Mouse (Mus musculus): ENCODE measurements around the gene Evi5. TPM values are rescaled to one million over a fixed set of nuclear protein-coding genes. Genes with fewer than 3 reads are reported as not detected.
"Not testable (repeated sequence)": the region's sequence is repeated elsewhere in the genome, so short reads cannot be mapped to it uniquely, and the experiment has no call there.

Evi5 gene
- total and polyA plus RNA-seq, 2 experiments from 2014 or later: 57.7 to 60.1 TPM

DNA sequence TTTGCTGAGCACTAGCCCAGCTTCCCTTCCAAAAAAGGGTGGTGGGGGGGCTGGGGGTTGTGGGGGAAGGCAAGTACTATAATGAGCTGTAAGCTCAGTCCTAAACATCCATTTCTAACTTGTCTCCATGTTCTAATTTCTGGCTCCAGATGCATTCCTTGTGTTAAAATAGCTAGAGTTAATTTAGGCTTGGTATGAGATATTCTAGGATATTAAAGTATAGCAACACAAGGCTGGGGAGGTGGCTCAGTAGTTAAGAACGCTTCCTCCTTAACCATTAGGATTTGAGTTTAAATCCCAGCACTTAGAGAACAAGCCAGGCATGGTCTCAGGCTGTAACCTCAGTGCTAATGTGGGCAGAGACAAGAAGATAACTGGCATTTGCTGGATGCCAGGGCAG lies 21.4 kb upstream of the Evi5 start:
- H3K4me1 ChIP-seq (ENCODE audit: insufficient read depth, low read length): no peaks in the 10 kb centered on the region
- no peak overlapping the region for H3K4me2 ChIP-seq (ENCODE audit: low read depth, low read length)
- H3K9me3 ChIP-seq (ENCODE audit: low read length): no peaks in the 10 kb centered on the region
- H3K4me3 ChIP-seq (ENCODE audit: low read length): no peak overlapping the region
- H3K36me3 ChIP-seq (ENCODE audit: insufficient read depth, low read length): no peaks in the 10 kb centered on the region
- no peak overlapping the region for H3K9ac ChIP-seq (replicated peaks; ENCODE audit: low read length)
- ATAC-seq: no peak
- no peak for DNase-seq (ENCODE audit: low spot score)
- no peak overlapping the region for H3K27ac ChIP-seq
- H3K27me3 ChIP-seq (ENCODE audit: insufficient read depth, low read length): no peaks in the 10 kb centered on the region
- WGBS: 79% methylated on average over 1 of the region's 1 CpGs
- no peak for TF ChIP-seq CTCF (IDR thresholded peaks at IDR 0.05; ENCODE audit: low read depth)

GRCm38 (mm10) chr5:107894676-107895075 lies 19.8 kb upstream of the Evi5 start:
- no peak for TF ChIP-seq CTCF (IDR thresholded peaks at IDR 0.05; ENCODE audit: low read depth)
- Histone ChIP-seq H3K4me3 (ENCODE audit: low read length) (no peak overlapping the region), H3K27me3 (ENCODE audit: insufficient read depth, low read length) (no peaks in the 10 kb centered on the region), H3K9me3 (ENCODE audit: low read length) (no peaks in the 10 kb centered on the region), H3K27ac (no peak overlapping the region), H3K9ac (replicated peaks; ENCODE audit: low read length) (no peak overlapping the region), H3K36me3 (ENCODE audit: insufficient read depth, low read length) (no peaks in the 10 kb centered on the region), H3K4me1 (ENCODE audit: insufficient read depth, low read length) (no peaks in the 10 kb centered on the region), H3K4me2 (ENCODE audit: low read depth, low read length) (no peak overlapping the region)
- DNase-seq (ENCODE audit: low spot score) (no peak), ATAC-seq (no peak)
- WGBS: 64% methylated on average over 7 of the region's 7 CpGs

DNA sequence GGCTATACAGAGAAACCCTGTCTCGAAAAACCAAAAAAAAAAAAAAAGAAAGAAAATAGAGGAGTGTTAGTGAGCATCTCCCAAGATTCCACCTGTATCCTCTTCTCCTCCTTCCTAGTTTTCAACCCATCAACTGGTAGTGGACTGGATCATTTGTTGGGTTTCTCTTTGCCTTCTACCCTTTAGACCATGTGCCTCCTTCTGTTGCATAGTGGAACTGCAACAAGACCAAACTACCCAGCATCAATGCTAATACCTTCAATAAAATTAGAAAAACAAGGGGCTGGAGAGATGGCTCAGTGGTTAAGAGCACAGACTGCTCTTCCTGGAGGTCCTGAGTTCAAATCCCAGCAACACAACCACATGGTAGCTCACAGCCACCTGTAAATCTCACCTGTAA lies 16.6 kb upstream of the Evi5 start:
- TF ChIP-seq CTCF (IDR thresholded peaks at IDR 0.05; ENCODE audit: low read depth): peak; percentile 63
- H3K36me3 ChIP-seq (ENCODE audit: insufficient read depth, low read length); H3K9me3 ChIP-seq (ENCODE audit: low read length); H3K4me1 ChIP-seq (ENCODE audit: insufficient read depth, low read length); H3K27me3 ChIP-seq (ENCODE audit: insufficient read depth, low read length); H3K9ac ChIP-seq (replicated peaks; ENCODE audit: low read length); H3K27ac ChIP-seq; ATAC-seq; DNase-seq (ENCODE audit: low spot score); H3K4me3 ChIP-seq (ENCODE audit: low read length); H3K4me2 ChIP-seq (ENCODE audit: low read depth, low read length): not testable (repeated sequence)
- WGBS: no CpG with 5 or more reads among the region's 1 CpGs

- no peak for TF ChIP-seq CTCF (IDR thresholded peaks at IDR 0.05; ENCODE audit: low read depth)
- Histone ChIP-seq H3K27me3 (ENCODE audit: insufficient read depth, low read length) (no peaks in the 10 kb centered on the region), H3K4me1 (ENCODE audit: insufficient read depth, low read length) (no peaks in the 10 kb centered on the region), H3K36me3 (ENCODE audit: insufficient read depth, low read length) (no peaks in the 10 kb centered on the region), H3K9me3 (ENCODE audit: low read length) (no peaks in the 10 kb centered on the region), H3K9ac (replicated peaks; ENCODE audit: low read length) (no peak overlapping the region), H3K4me2 (ENCODE audit: low read depth, low read length) (no peak overlapping the region), H3K4me3 (ENCODE audit: low read length) (no peak overlapping the region), H3K27ac (peak overlapping the region; percentile 45; the same call in 1 of the 2 replicates)
- ATAC-seq (peak; percentile 84; the same call in 1 of the 2 replicates), DNase-seq (ENCODE audit: low spot score) (peak; percentile 68)
- 53% methylated on average over 9 of the region's 9 CpGs for WGBS
These were observed 15.3 kb upstream of the Evi5 start for GRCm38 (mm10) chr5:107889994-107890888.

GRCm38 (mm10) chr5:107880710-107881109 lies 5.8 kb upstream of the Evi5 start:
- WGBS: 84% methylated on average over 5 of the region's 5 CpGs
- H3K36me3 ChIP-seq (ENCODE audit: insufficient read depth, low read length): no peaks in the 10 kb centered on the region
- no peak overlapping the region for H3K4me2 ChIP-seq (ENCODE audit: low read depth, low read length)
- H3K9ac ChIP-seq (replicated peaks; ENCODE audit: low read length): no peak overlapping the region
- TF ChIP-seq CTCF (IDR thresholded peaks at IDR 0.05; ENCODE audit: low read depth): no peak
- no peak for DNase-seq (ENCODE audit: low spot score)
- H3K27me3 ChIP-seq (ENCODE audit: insufficient read depth, low read length): no peaks in the 10 kb centered on the region
- no peaks in the 10 kb centered on the region for H3K4me1 ChIP-seq (ENCODE audit: insufficient read depth, low read length)
- ATAC-seq: no peak
- no peaks in the 10 kb centered on the region for H3K9me3 ChIP-seq (ENCODE audit: low read length)
- H3K4me3 ChIP-seq (ENCODE audit: low read length): no peak overlapping the region
- no peak overlapping the region for H3K27ac ChIP-seq

DNA sequence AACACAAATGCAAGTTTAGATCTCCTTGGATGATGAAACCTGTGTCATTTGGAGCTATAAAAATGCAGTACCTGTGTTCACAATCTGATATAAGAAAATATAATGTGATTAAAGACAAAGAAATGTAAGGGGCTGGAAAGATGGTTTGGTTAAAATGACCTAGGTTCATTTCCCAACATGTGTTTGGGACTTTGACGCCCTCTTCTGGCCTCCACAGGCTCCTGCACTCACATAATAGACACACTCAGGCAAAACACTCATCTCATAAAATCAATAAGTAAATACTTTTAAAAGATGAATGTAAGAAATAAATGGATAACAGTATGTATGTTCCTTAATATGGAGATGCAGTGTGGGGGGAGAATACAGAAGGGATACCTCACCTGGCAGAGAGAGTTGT lies 2.1 kb upstream of the Evi5 start:
- 84% methylated on average over 1 of the region's 1 CpGs for WGBS
- no peak overlapping the region for H3K4me2 ChIP-seq (ENCODE audit: low read depth, low read length)
- no peaks in the 10 kb centered on the region for H3K36me3 ChIP-seq (ENCODE audit: insufficient read depth, low read length)
- H3K9me3 ChIP-seq (ENCODE audit: low read length): no peaks in the 10 kb centered on the region
- no peaks in the 10 kb centered on the region for H3K4me1 ChIP-seq (ENCODE audit: insufficient read depth, low read length)
- no peak for DNase-seq (ENCODE audit: low spot score)
- TF ChIP-seq CTCF (IDR thresholded peaks at IDR 0.05; ENCODE audit: low read depth): no peak
- no peak overlapping the region for H3K27ac ChIP-seq
- no peak overlapping the region for H3K9ac ChIP-seq (replicated peaks; ENCODE audit: low read length)
- H3K4me3 ChIP-seq (ENCODE audit: low read length): no peak overlapping the region
- H3K27me3 ChIP-seq (ENCODE audit: insufficient read depth, low read length): no peaks in the 10 kb centered on the region
- no peak for ATAC-seq

- H3K4me2 ChIP-seq (ENCODE audit: low read depth, low read length): no peak overlapping the region
These were observed 329 bp upstream of the Evi5 start for GRCm38 (mm10) chr5:107875261-107875611.

More at GRCm38 (mm10) chr5:107875261-107875611, 329 bp upstream of the Evi5 start:
- ATAC-seq: no peak
- no peak overlapping the region for H3K4me3 ChIP-seq (ENCODE audit: low read length)
- H3K9ac ChIP-seq (replicated peaks; ENCODE audit: low read length): no peak overlapping the region
- H3K4me1 ChIP-seq (ENCODE audit: insufficient read depth, low read length): no peaks in the 10 kb centered on the region
- H3K36me3 ChIP-seq (ENCODE audit: insufficient read depth, low read length): no peaks in the 10 kb centered on the region
- DNase-seq (ENCODE audit: low spot score): no peak
- TF ChIP-seq CTCF (IDR thresholded peaks at IDR 0.05; ENCODE audit: low read depth): no peak
- H3K27ac ChIP-seq: no peak overlapping the region
- no peaks in the 10 kb centered on the region for H3K27me3 ChIP-seq (ENCODE audit: insufficient read depth, low read length)
- H3K9me3 ChIP-seq (ENCODE audit: low read length): no peaks in the 10 kb centered on the region

Measured in hindbrain, postnatal 0 days (tissue).